Mouse (Mus musculus) lung, adult 2 months (tissue): ENCODE results near the gene Gm49378.

Experiments
- CTCF ChIP-seq: fragments of 200-500 bp; IDR thresholded peaks from 2 replicates; pipeline ENCODE4 v1.5.1; 2011; ENCODE audit warnings: mild to moderate bottlenecking, low read length, control low read depth; ENCODE audit not compliant: insufficient read depth
- POLR2A ChIP-seq: fragments of 200-500 bp; IDR thresholded peaks from 2 replicates; pipeline ENCODE4 v1.6.1; 2011; ENCODE audit warnings: low read depth, mild to moderate bottlenecking, control low read depth, low read length, borderline replicate concordance; ENCODE audit errors: extremely low read depth

- no peak for TF ChIP-seq CTCF
- peak; percentile 73; the same call in 1 of the 2 replicates for TF ChIP-seq POLR2A
Observed at GRCm38 (mm10) chr14:55584702-55585565, 52.8 kb downstream of the Gm49378 start, which contains the start of gene Emc9.
